Mouse (Mus musculus): ENCODE data around the gene Psmc5. TPM values are rescaled to one million over a fixed set of nuclear protein-coding genes. Genes with fewer than 3 reads are reported as not detected.

Gene Psmc5
- total RNA-seq (2014; rRNA removed) (60.3 and 65.2 TPM in 2 replicates), polyA plus RNA-seq (2012; rRNA removed) (37.7 and 43.2 TPM in 2 replicates)

GRCm38 (mm10) chr11:106255685-106256451 is at the start of gene Psmc5, which contains the start of gene Ftsj3:
Gene Psmc5, plus strand, starts transcription at chr11:106256154.
Gene Ftsj3, minus strand, starts transcription at chr11:106256079.
- TF ChIP-seq POLR2A (IDR thresholded peaks at IDR 0.05; ENCODE audit: extremely low read depth, insufficient read depth, low read length) = peak; percentile 85
- 0 out of 2 replicates have a peak, but pooled peaks have one; percentile 22 for TF ChIP-seq CTCF (IDR thresholded peaks at IDR 0.05; ENCODE audit: low read depth, low read length)
- H3K9ac ChIP-seq (ENCODE audit: low read depth, low read length) = peak within 1 kb of the TSS; percentile 77
- DNase-seq (ENCODE audit: extremely low read depth, low read depth, low spot score) = peak; percentile 85
- H3K4me1 ChIP-seq (ENCODE audit: control insufficient read depth, insufficient read depth, low read length) = peaks cover 6% of the 10 kb centered on the region
- H3K4me3 ChIP-seq (ENCODE audit: insufficient read depth, low read depth, low read length) = peak within 1 kb of the TSS; percentile 69
- WGBS = under 1% methylated on average over 42 of the region's 42 CpGs
- H3K27me3 ChIP-seq (ENCODE audit: control insufficient read depth, insufficient read depth, low read length) = no peaks in the 10 kb centered on the region
- peak within 1 kb of the TSS; percentile 63 for H3K27ac ChIP-seq (replicated peaks; ENCODE audit: insufficient read depth, low read depth, low read length)
- H3K79me2 ChIP-seq (ENCODE audit: control insufficient read depth, insufficient read depth, low read length) = peaks cover 16% of the 10 kb centered on the region; the same call in 1 of the 2 replicates
- peaks cover 27% of the 10 kb centered on the region for H3K36me3 ChIP-seq (ENCODE audit: control insufficient read depth, insufficient read depth, low read length)

DNA sequence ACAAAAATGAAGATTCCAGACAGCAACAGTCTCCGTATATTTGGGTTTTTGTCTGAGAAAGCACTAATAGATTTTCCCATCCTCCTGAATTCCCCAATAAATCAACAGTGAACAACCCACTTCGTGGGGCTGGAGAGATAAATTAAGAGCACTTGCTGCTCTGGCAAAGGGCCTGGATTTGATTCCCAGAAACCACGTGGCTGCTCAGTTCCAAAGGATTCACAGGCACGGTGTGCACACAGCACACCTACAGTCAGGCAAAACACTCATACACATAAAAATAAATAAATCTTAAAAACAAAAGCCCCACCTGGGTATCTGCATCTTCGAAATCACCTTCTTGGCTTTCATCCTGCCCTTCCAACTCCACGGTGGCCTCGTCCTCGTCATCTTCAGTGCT is 43.2 kb upstream of the Psmc5 start:
- peak overlapping the region; percentile 20 for H3K27ac ChIP-seq (replicated peaks; ENCODE audit: insufficient read depth, low read depth, low read length)
- H3K27me3 ChIP-seq (ENCODE audit: control insufficient read depth, insufficient read depth, low read length) = no peaks in the 10 kb centered on the region
- H3K9ac ChIP-seq (ENCODE audit: low read depth, low read length) = no peak overlapping the region
- 50% methylated on average over 8 of the region's 8 CpGs for WGBS
- no peak for TF ChIP-seq CTCF (IDR thresholded peaks at IDR 0.05; ENCODE audit: low read depth, low read length)
- TF ChIP-seq POLR2A (IDR thresholded peaks at IDR 0.05; ENCODE audit: extremely low read depth, insufficient read depth, low read length) = no peak
- no peak overlapping the region for H3K4me3 ChIP-seq (ENCODE audit: insufficient read depth, low read depth, low read length)
- H3K79me2 ChIP-seq (ENCODE audit: control insufficient read depth, insufficient read depth, low read length) = peaks cover 13% of the 10 kb centered on the region
- peaks cover 36% of the 10 kb centered on the region for H3K36me3 ChIP-seq (ENCODE audit: control insufficient read depth, insufficient read depth, low read length)
- peaks cover 10% of the 10 kb centered on the region for H3K4me1 ChIP-seq (ENCODE audit: control insufficient read depth, insufficient read depth, low read length)
- DNase-seq (ENCODE audit: extremely low read depth, low read depth, low spot score) = peak; percentile 58

GRCm38 (mm10) chr11:106214856-106215255 is 41.1 kb upstream of the Psmc5 start:
- Histone ChIP-seq H3K79me2 (ENCODE audit: control insufficient read depth, insufficient read depth, low read length) (peaks cover 17% of the 10 kb centered on the region), H3K4me1 (ENCODE audit: control insufficient read depth, insufficient read depth, low read length) (peaks cover 12% of the 10 kb centered on the region), H3K27ac (replicated peaks; ENCODE audit: insufficient read depth, low read depth, low read length) (0 out of 2 replicates have a peak overlapping the region, but pooled peaks have one; percentile 12), H3K9ac (ENCODE audit: low read depth, low read length) (peak overlapping the region; percentile 34), H3K36me3 (ENCODE audit: control insufficient read depth, insufficient read depth, low read length) (peaks cover 19% of the 10 kb centered on the region), H3K4me3 (ENCODE audit: insufficient read depth, low read depth, low read length) (no peak overlapping the region), H3K27me3 (ENCODE audit: control insufficient read depth, insufficient read depth, low read length) (no peaks in the 10 kb centered on the region)
- no peak for TF ChIP-seq POLR2A (IDR thresholded peaks at IDR 0.05; ENCODE audit: extremely low read depth, insufficient read depth, low read length)
- TF ChIP-seq CTCF (IDR thresholded peaks at IDR 0.05; ENCODE audit: low read depth, low read length) = no peak
- WGBS = 76% methylated on average over 5 of the region's 5 CpGs
- DNase-seq (ENCODE audit: extremely low read depth, low read depth, low spot score) = no peak

DNA sequence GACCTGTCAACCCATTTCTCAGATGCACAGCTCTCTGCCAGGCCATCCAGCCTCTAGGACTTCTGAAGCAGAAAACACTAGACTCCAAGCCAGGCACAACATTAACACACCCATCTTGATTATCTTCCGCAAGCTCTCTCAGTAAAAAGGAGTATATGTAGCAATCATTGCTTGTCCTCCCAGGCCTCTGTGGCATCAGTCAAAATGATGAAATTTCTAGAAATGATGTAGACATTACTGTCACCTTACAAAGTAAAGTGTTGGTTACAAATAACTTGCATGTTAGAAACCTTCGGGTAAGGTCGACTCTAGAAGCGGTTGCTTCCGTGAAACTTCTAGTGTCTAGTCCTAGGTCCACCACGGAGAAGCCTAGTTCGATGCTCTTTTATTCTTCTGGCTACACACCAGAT is 40.5 kb upstream of the Psmc5 start:
- Histone ChIP-seq H3K79me2 (ENCODE audit: control insufficient read depth, insufficient read depth, low read length) (peaks cover 17% of the 10 kb centered on the region), H3K9ac (ENCODE audit: low read depth, low read length) (peak overlapping the region; percentile 86; the same call in 1 of the 2 replicates), H3K4me3 (ENCODE audit: insufficient read depth, low read depth, low read length) (peak overlapping the region; percentile 82), H3K27ac (replicated peaks; ENCODE audit: insufficient read depth, low read depth, low read length) (peak overlapping the region; percentile 83; the same call in 1 of the 2 replicates), H3K4me1 (ENCODE audit: control insufficient read depth, insufficient read depth, low read length) (peaks cover 14% of the 10 kb centered on the region), H3K27me3 (ENCODE audit: control insufficient read depth, insufficient read depth, low read length) (no peaks in the 10 kb centered on the region), H3K36me3 (ENCODE audit: control insufficient read depth, insufficient read depth, low read length) (peaks cover 13% of the 10 kb centered on the region)
- WGBS = 1% methylated on average over 7 of the region's 7 CpGs
- peak; percentile 28 for DNase-seq (ENCODE audit: extremely low read depth, low read depth, low spot score)
- TF ChIP-seq POLR2A (IDR thresholded peaks at IDR 0.05; ENCODE audit: extremely low read depth, insufficient read depth, low read length) (no peak), CTCF (IDR thresholded peaks at IDR 0.05; ENCODE audit: low read depth, low read length) (no peak)

- Histone ChIP-seq H3K27ac (replicated peaks; ENCODE audit: insufficient read depth, low read depth, low read length) (peak within 1 kb of the TSS; percentile 89), H3K27me3 (ENCODE audit: control insufficient read depth, insufficient read depth, low read length) (no peaks in the 10 kb centered on the region), H3K36me3 (ENCODE audit: control insufficient read depth, insufficient read depth, low read length) (peaks cover 8% of the 10 kb centered on the region), H3K4me3 (ENCODE audit: insufficient read depth, low read depth, low read length) (peak within 1 kb of the TSS; percentile 87), H3K9ac (ENCODE audit: low read depth, low read length) (peak within 1 kb of the TSS; percentile 93), H3K4me1 (ENCODE audit: control insufficient read depth, insufficient read depth, low read length) (peaks cover 14% of the 10 kb centered on the region), H3K79me2 (ENCODE audit: control insufficient read depth, insufficient read depth, low read length) (peaks cover 20% of the 10 kb centered on the region)
- DNase-seq (ENCODE audit: extremely low read depth, low read depth, low spot score) = peak; percentile 99
- WGBS = under 1% methylated on average over 46 of the region's 46 CpGs
- TF ChIP-seq POLR2A (IDR thresholded peaks at IDR 0.05; ENCODE audit: extremely low read depth, insufficient read depth, low read length) = peak; percentile 43; the same call in 1 of the 2 replicates
- TF ChIP-seq CTCF (IDR thresholded peaks at IDR 0.05; ENCODE audit: low read depth, low read length) = no peak
Measured at GRCm38 (mm10) chr11:106215927-106216729, 39.8 kb upstream of the Psmc5 start, which contains the start of gene Ccdc47. Gene Ccdc47, minus strand, starts transcription at chr11:106216344.
